Mouse (Mus musculus): ENCODE measurements around the gene Gimap8. TPM values are rescaled to one million over a fixed set of nuclear protein-coding genes. Genes with fewer than 3 reads are reported as not detected.

The Gimap8 gene
- polyA plus RNA-seq, 1 experiment from 2014 or later: 0.20 TPM

- Histone ChIP-seq H3K27ac (replicated peaks; ENCODE audit: low read depth, low read length) (no peak overlapping the region), H3K36me3 (replicated peaks; ENCODE audit: control insufficient read depth, insufficient read depth, low read depth, low read length) (no peaks in the 10 kb centered on the region), H3K27me3 (ENCODE audit: control insufficient read depth, insufficient read depth, low read length) (peaks cover 17% of the 10 kb centered on the region), H3K9me3 (replicated peaks; ENCODE audit: control insufficient read depth, low read length) (no peaks in the 10 kb centered on the region), H3K4me1 (ENCODE audit: control insufficient read depth, insufficient read depth, low read length) (no peaks in the 10 kb centered on the region), H3K4me2 (ENCODE audit: low read depth, low read length) (peak overlapping the region; percentile 85), H3K9ac (replicated peaks; ENCODE audit: low read length) (peak overlapping the region; percentile 45), H3K4me3 (ENCODE audit: low read depth, low read length) (peak overlapping the region; percentile 36)
- DNase-seq (ENCODE audit: low spot score) (peak; percentile 37), ATAC-seq (replicated peaks; ENCODE audit: insufficient number of reproducible peaks, low FRiP score, low TSS enrichment, low read depth) (no peak)
- 13% methylated on average over 54 of the region's 54 CpGs for WGBS
Measured at GRCm38 (mm10) chr6:48628808-48629660, 18.0 kb upstream of the Gimap8 start.

DNA sequence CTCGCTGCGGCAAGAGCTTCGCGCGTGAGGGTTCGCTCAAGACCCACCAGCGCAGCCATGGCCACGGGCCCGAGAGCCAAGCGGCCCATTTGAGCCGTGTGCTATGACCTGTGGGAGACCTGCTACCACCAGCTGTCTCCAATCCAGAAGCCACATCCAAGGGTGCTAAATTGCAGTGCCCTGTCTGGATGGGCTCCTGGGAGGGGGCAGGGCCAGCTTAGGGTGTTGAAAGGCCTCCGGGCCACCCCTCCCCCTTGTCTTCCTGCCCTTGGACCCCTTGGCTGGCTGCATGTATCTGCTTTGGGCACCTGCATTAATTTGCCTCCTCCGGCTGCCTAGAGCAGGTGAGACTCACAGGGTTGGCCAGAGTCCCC, 17.4 kb upstream of the Gimap8 start:
- Histone ChIP-seq H3K9me3 (replicated peaks; ENCODE audit: control insufficient read depth, low read length) (no peaks in the 10 kb centered on the region), H3K4me3 (ENCODE audit: low read depth, low read length) (peak overlapping the region; percentile 36), H3K4me1 (ENCODE audit: control insufficient read depth, insufficient read depth, low read length) (no peaks in the 10 kb centered on the region), H3K4me2 (ENCODE audit: low read depth, low read length) (peak overlapping the region; percentile 85), H3K9ac (replicated peaks; ENCODE audit: low read length) (peak overlapping the region; percentile 45), H3K27ac (replicated peaks; ENCODE audit: low read depth, low read length) (no peak overlapping the region), H3K36me3 (replicated peaks; ENCODE audit: control insufficient read depth, insufficient read depth, low read depth, low read length) (no peaks in the 10 kb centered on the region), H3K27me3 (ENCODE audit: control insufficient read depth, insufficient read depth, low read length) (peaks cover 17% of the 10 kb centered on the region)
- WGBS: 14% methylated on average over 13 of the region's 13 CpGs
- no peak for DNase-seq (ENCODE audit: low spot score)
- no peak for ATAC-seq (replicated peaks; ENCODE audit: insufficient number of reproducible peaks, low FRiP score, low TSS enrichment, low read depth)

GRCm38 (mm10) chr6:48630831-48631230, 16.2 kb upstream of the Gimap8 start:
- H3K4me3 ChIP-seq (ENCODE audit: low read depth, low read length): no peak overlapping the region
- WGBS: 89% methylated on average over 8 of the region's 8 CpGs
- H3K9me3 ChIP-seq (replicated peaks; ENCODE audit: control insufficient read depth, low read length): no peaks in the 10 kb centered on the region
- H3K9ac ChIP-seq (replicated peaks; ENCODE audit: low read length): no peak overlapping the region
- DNase-seq (ENCODE audit: low spot score) (no peak), ATAC-seq (replicated peaks; ENCODE audit: insufficient number of reproducible peaks, low FRiP score, low TSS enrichment, low read depth) (no peak)
- no peaks in the 10 kb centered on the region for H3K4me1 ChIP-seq (ENCODE audit: control insufficient read depth, insufficient read depth, low read length)
- no peak overlapping the region for H3K27ac ChIP-seq (replicated peaks; ENCODE audit: low read depth, low read length)
- H3K36me3 ChIP-seq (replicated peaks; ENCODE audit: control insufficient read depth, insufficient read depth, low read depth, low read length): no peaks in the 10 kb centered on the region
- H3K27me3 ChIP-seq (ENCODE audit: control insufficient read depth, insufficient read depth, low read length): peaks cover 17% of the 10 kb centered on the region
- H3K4me2 ChIP-seq (ENCODE audit: low read depth, low read length): no peak overlapping the region

GRCm38 (mm10) chr6:48635105-48635504, 11.9 kb upstream of the Gimap8 start:
- no peaks in the 10 kb centered on the region for H3K4me1 ChIP-seq (ENCODE audit: control insufficient read depth, insufficient read depth, low read length)
- DNase-seq (ENCODE audit: low spot score): no peak
- no peaks in the 10 kb centered on the region for H3K36me3 ChIP-seq (replicated peaks; ENCODE audit: control insufficient read depth, insufficient read depth, low read depth, low read length)
- no peaks in the 10 kb centered on the region for H3K9me3 ChIP-seq (replicated peaks; ENCODE audit: control insufficient read depth, low read length)
- H3K27ac ChIP-seq (replicated peaks; ENCODE audit: low read depth, low read length): no peak overlapping the region
- WGBS: 67% methylated on average over 2 of the region's 2 CpGs
- H3K4me2 ChIP-seq (ENCODE audit: low read depth, low read length): no peak overlapping the region
- no peak overlapping the region for H3K9ac ChIP-seq (replicated peaks; ENCODE audit: low read length)
- H3K27me3 ChIP-seq (ENCODE audit: control insufficient read depth, insufficient read depth, low read length): no peaks in the 10 kb centered on the region; the same call in 1 of the 2 replicates
- ATAC-seq (replicated peaks; ENCODE audit: insufficient number of reproducible peaks, low FRiP score, low TSS enrichment, low read depth): no peak
- H3K4me3 ChIP-seq (ENCODE audit: low read depth, low read length): no peak overlapping the region

DNA sequence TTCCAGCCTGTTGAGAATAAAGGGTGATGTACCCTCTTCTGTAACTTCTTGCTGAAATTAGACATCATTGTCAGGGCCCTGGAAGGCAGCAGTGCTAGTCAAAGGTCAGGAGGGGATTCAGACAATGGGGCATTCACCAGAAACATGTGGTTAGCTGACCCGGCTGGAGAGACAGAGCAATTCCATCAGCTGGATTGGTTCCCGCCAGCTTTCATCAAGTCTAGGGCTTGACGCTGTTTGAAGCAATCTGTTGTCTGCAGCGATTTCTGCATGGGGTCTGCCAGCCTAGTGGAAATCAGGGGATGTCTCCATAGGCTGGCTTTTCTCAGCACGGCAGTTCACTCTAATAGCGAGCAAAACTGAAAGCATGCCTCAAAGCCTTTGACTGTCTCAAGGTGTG, 10.5 kb upstream of the Gimap8 start:
- no peak overlapping the region for H3K9ac ChIP-seq (replicated peaks; ENCODE audit: low read length)
- WGBS: 24% methylated on average over 6 of the region's 6 CpGs
- DNase-seq (ENCODE audit: low spot score): no peak
- no peaks in the 10 kb centered on the region for H3K9me3 ChIP-seq (replicated peaks; ENCODE audit: control insufficient read depth, low read length)
- no peak for ATAC-seq (replicated peaks; ENCODE audit: insufficient number of reproducible peaks, low FRiP score, low TSS enrichment, low read depth)
- H3K36me3 ChIP-seq (replicated peaks; ENCODE audit: control insufficient read depth, insufficient read depth, low read depth, low read length): no peaks in the 10 kb centered on the region
- H3K4me3 ChIP-seq (ENCODE audit: low read depth, low read length): no peak overlapping the region
- H3K4me1 ChIP-seq (ENCODE audit: control insufficient read depth, insufficient read depth, low read length): no peaks in the 10 kb centered on the region
- H3K27ac ChIP-seq (replicated peaks; ENCODE audit: low read depth, low read length): no peak overlapping the region
- no peak overlapping the region for H3K4me2 ChIP-seq (ENCODE audit: low read depth, low read length)
- H3K27me3 ChIP-seq (ENCODE audit: control insufficient read depth, insufficient read depth, low read length): no peaks in the 10 kb centered on the region

- Histone ChIP-seq H3K36me3 (replicated peaks; ENCODE audit: control insufficient read depth, insufficient read depth, low read depth, low read length) (no peaks in the 10 kb centered on the region), H3K27me3 (ENCODE audit: control insufficient read depth, insufficient read depth, low read length) (no peaks in the 10 kb centered on the region), H3K4me3 (ENCODE audit: low read depth, low read length) (no peak overlapping the region), H3K9me3 (replicated peaks; ENCODE audit: control insufficient read depth, low read length) (no peaks in the 10 kb centered on the region), H3K9ac (replicated peaks; ENCODE audit: low read length) (no peak overlapping the region), H3K27ac (replicated peaks; ENCODE audit: low read depth, low read length) (no peak overlapping the region), H3K4me1 (ENCODE audit: control insufficient read depth, insufficient read depth, low read length) (no peaks in the 10 kb centered on the region), H3K4me2 (ENCODE audit: low read depth, low read length) (no peak overlapping the region)
- 61% methylated on average over 6 of the region's 6 CpGs for WGBS
- ATAC-seq (replicated peaks; ENCODE audit: insufficient number of reproducible peaks, low FRiP score, low TSS enrichment, low read depth) (no peak), DNase-seq (ENCODE audit: low spot score) (no peak)
Measured at GRCm38 (mm10) chr6:48637811-48638500, 9.1 kb upstream of the Gimap8 start.

- Histone ChIP-seq H3K4me2 (ENCODE audit: low read depth, low read length) (no peak overlapping the region), H3K27ac (replicated peaks; ENCODE audit: low read depth, low read length) (no peak overlapping the region), H3K36me3 (replicated peaks; ENCODE audit: control insufficient read depth, insufficient read depth, low read depth, low read length) (no peaks in the 10 kb centered on the region), H3K27me3 (ENCODE audit: control insufficient read depth, insufficient read depth, low read length) (no peaks in the 10 kb centered on the region), H3K4me3 (ENCODE audit: low read depth, low read length) (no peak overlapping the region), H3K4me1 (ENCODE audit: control insufficient read depth, insufficient read depth, low read length) (no peaks in the 10 kb centered on the region), H3K9ac (replicated peaks; ENCODE audit: low read length) (no peak overlapping the region), H3K9me3 (replicated peaks; ENCODE audit: control insufficient read depth, low read length) (no peaks in the 10 kb centered on the region)
- 80% methylated on average over 2 of the region's 2 CpGs for WGBS
- ATAC-seq (replicated peaks; ENCODE audit: insufficient number of reproducible peaks, low FRiP score, low TSS enrichment, low read depth) (no peak), DNase-seq (ENCODE audit: low spot score) (no peak)
Measured at GRCm38 (mm10) chr6:48638553-48638952, 8.5 kb upstream of the Gimap8 start.

GRCm38 (mm10) chr6:48641391-48641790, 5.6 kb upstream of the Gimap8 start:
- no peaks in the 10 kb centered on the region for H3K9me3 ChIP-seq (replicated peaks; ENCODE audit: control insufficient read depth, low read length)
- H3K9ac ChIP-seq (replicated peaks; ENCODE audit: low read length): no peak overlapping the region
- H3K4me1 ChIP-seq (ENCODE audit: control insufficient read depth, insufficient read depth, low read length): no peaks in the 10 kb centered on the region
- 65% methylated on average over 6 of the region's 6 CpGs for WGBS
- H3K4me2 ChIP-seq (ENCODE audit: low read depth, low read length): no peak overlapping the region
- H3K4me3 ChIP-seq (ENCODE audit: low read depth, low read length): no peak overlapping the region
- no peaks in the 10 kb centered on the region for H3K36me3 ChIP-seq (replicated peaks; ENCODE audit: control insufficient read depth, insufficient read depth, low read depth, low read length)
- DNase-seq (ENCODE audit: low spot score) (no peak), ATAC-seq (replicated peaks; ENCODE audit: insufficient number of reproducible peaks, low FRiP score, low TSS enrichment, low read depth) (no peak)
- H3K27ac ChIP-seq (replicated peaks; ENCODE audit: low read depth, low read length): no peak overlapping the region
- no peaks in the 10 kb centered on the region for H3K27me3 ChIP-seq (ENCODE audit: control insufficient read depth, insufficient read depth, low read length)
